Mouse (Mus musculus): ENCODE results near the gene Slc8b1.

DNA sequence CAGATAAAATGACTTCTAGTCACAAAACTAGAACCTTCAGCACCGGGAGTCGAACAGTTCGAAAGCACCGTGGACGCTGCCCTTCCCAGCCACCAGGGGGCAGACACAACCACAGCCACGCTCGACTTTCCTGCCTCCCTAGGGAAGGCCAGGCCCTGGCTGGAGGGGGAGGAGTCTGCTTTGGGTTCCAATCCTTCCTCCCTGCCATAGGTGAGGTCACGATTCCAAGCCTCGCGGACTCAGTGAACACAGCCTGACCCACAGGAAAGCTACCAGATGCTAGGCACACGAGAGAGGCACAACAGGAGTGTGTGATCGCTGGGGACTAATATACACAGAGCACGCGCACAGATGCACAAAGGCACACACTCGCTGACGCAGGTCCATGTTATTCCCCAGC lies 5.6 kb upstream of the Slc8b1 start:
- TF ChIP-seq EP300 (IDR thresholded peaks at IDR 0.05; ENCODE audit: insufficient read depth, low read depth, low read length) = peak; percentile 80; the same call in 1 of the 2 replicates
- peak; percentile 100; the same call in 1 of the 2 replicates for TF ChIP-seq CTCF (IDR thresholded peaks at IDR 0.05)
